Mouse (Mus musculus): ENCODE results near the gene Cflar.
A peak's percentile ranks its signal among the peaks of the same experiment; 100 is the strongest.
"Not testable (repeated sequence)": the region's sequence is repeated elsewhere in the genome, so short reads cannot be mapped to it uniquely, and the experiment has no call there.

Cflar gene

GRCm38 (mm10) chr1:58711365-58712016 lies at the start of gene Cflar:
Cflar (plus strand) TSS chr1:58711508.
- peak in 1 of 2 experiments; percentile 47 for DNase-seq (ENCODE audit: low spot score in 2 of 2)

GRCm38 (mm10) chr1:58662671-58663070 lies 48.6 kb upstream of the Cflar start:
- not testable (repeated sequence) for DNase-seq (ENCODE audit: low spot score in 2 of 2)

- not testable (repeated sequence) for DNase-seq (ENCODE audit: low spot score in 2 of 2)
These were observed 47.9 kb upstream of the Cflar start for GRCm38 (mm10) chr1:58663365-58663764.

GRCm38 (mm10) chr1:58668191-58668590 lies 43.1 kb upstream of the Cflar start:
- no peak for DNase-seq (ENCODE audit: low spot score in 2 of 2)

GRCm38 (mm10) chr1:58669635-58670034 lies 41.7 kb upstream of the Cflar start:
- not testable (repeated sequence) for DNase-seq (ENCODE audit: low spot score in 2 of 2)

DNA sequence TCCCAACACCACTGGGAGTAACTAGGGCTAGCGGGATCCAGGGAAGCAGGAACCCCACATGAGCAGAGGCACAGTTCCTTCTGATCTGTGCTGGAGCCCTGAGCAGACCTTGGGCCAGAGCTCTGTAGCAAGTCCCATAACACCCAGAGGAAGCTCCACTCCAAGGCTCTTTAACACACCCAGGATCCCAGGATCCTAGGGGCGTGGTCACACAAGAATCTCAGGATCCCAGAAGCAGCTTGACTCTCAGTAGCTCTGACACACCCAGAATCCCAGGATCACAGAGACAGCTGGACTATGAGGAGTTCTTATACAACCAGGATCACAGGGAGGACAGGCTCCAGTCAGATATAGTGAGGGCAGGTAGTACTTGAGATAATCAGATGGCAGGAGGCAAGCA lies 39.2 kb upstream of the Cflar start:
- no peak for DNase-seq (ENCODE audit: low spot score in 2 of 2)

GRCm38 (mm10) chr1:58675011-58675410 lies 36.3 kb upstream of the Cflar start:
- DNase-seq (ENCODE audit: low spot score in 2 of 2), result no peak

DNA sequence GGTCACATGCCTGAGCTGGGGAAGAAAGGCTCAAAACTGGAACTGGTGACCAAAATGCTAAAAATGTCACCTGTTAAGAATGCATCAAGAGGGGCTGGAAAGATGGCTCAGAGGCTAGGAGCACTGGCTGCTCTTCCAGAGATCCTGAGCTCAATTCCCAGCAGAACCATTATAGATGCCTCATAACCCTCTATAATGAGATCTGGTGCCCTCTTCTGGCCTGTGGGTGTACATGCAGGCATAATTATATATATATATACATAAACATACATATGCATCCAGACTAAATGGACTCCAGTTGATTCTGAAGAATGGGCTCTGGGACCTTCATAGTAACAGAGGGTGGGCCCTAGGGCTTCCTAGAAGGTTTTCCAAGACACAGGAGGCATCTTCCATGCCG lies 33.7 kb upstream of the Cflar start:
- no peak for DNase-seq (ENCODE audit: low spot score in 2 of 2)

DNA sequence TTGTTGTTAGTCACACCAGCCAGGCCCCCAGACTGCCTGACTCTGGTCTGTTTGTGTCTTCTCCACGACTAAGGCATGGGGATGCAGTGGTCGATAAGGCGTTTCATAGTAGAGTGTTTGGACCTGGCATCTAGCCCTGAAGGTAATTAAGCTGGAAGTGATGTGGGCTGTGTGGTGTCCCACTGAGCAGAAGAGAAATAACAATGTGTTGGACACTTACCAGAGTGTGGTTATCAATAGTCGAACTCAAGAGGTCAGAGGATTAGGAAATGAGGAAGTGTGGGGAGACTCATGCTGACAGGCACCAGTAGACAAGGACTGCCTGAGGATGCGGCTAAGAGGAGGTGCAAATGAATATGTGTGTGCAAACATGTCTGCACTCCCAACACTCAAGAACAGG lies 32.9 kb upstream of the Cflar start:
- DNase-seq (ENCODE audit: low spot score in 2 of 2), result not testable (repeated sequence)

GRCm38 (mm10) chr1:58689426-58689825 lies 21.9 kb upstream of the Cflar start:
- no peak for DNase-seq (ENCODE audit: low spot score in 2 of 2)

DNA sequence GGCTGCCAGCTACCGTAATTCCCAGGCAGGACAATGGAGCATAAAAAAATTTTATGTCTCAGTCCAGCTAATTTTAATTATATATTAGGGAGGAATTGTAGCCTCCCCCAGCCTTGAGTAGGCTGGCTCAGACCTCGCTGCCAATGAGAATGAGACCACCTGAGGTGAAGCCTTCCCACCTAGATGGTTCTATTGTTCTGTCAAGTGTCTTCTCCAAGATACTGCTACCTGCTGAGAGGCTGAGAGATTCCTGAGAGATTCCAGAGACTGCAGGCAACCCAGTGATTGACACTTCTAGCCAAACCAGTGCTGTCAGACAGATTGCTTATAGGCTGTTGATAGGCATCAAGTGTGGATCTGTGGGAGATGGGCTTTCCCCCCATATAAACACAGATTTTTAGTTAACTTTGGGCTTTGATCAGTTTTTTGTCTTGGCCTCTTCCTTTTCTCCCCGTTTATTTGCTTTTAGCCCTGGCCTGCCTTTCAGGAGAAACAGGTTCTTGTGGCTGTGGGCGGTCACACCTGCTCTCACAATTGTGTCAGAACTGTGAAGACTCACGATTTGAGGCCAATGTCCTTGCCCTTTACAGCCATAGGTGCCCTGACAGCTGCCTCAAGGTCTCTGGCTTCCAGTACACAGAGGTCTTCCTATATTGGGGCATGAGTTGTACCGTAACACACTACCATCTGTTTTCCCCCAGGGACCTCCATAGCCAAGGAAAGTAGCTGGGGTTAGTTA lies 21.1 kb upstream of the Cflar start:
- DNase-seq (ENCODE audit: low spot score in 2 of 2), result no peak

GRCm38 (mm10) chr1:58690834-58691488 lies 20.3 kb upstream of the Cflar start:
- DNase-seq (ENCODE audit: low spot score in 2 of 2), result not testable (repeated sequence)

GRCm38 (mm10) chr1:58691718-58692117 lies 19.6 kb upstream of the Cflar start:
- not testable (repeated sequence) for DNase-seq (ENCODE audit: low spot score in 2 of 2)

GRCm38 (mm10) chr1:58693696-58694095 lies 17.6 kb upstream of the Cflar start:
- DNase-seq (ENCODE audit: low spot score in 2 of 2), result no peak

DNA sequence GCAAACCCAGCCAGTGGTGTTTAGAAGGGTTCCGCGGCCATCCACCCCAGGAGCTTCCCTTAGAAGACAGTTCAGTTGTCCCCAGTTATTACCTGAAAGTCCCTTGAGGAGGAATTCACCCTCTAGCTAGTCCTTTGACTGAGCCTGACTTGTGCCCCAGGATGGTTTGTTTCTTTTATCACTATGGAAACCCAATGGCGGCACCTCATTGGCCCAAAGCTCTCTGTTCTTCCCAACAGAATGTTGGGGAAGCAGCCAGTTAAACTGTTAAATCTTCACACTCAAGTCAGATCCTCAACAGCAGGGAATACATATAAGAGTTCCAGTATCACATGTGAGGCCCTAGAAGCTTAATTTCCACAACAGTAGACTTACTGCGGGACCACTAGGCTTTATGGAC lies 15.5 kb upstream of the Cflar start, which contains the start of gene Als2cr12:
Als2cr12 (minus strand) TSS at position 180 of the 400 bp plus-strand sequence.
- DNase-seq (ENCODE audit: low spot score in 2 of 2), result not testable (repeated sequence)

DNA sequence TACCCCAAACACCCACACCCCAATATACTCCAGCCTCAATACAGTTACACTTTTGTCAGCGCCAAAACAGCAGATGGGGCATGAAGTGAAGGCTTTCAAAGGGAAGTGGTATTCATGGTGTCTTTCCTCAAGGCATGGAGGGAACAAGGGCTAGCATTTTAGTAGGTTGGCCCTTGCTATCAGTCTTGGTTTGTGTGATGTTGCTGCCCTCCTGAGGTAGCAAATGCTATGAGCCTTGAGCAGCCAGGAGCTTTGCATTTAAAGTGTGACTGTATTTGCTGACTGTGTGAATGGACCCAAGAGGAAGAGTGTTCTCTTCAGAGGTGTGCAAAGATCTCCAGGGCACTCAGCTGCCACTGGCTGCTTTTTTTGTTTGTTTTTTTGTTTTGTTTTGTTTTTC lies 13.7 kb upstream of the Cflar start:
- DNase-seq (ENCODE audit: low spot score in 2 of 2), result peak in 1 of 2 experiments; percentile 49

- DNase-seq (ENCODE audit: low spot score in 2 of 2), result no peak
These were observed 12.5 kb upstream of the Cflar start for GRCm38 (mm10) chr1:58698781-58699180.

DNA sequence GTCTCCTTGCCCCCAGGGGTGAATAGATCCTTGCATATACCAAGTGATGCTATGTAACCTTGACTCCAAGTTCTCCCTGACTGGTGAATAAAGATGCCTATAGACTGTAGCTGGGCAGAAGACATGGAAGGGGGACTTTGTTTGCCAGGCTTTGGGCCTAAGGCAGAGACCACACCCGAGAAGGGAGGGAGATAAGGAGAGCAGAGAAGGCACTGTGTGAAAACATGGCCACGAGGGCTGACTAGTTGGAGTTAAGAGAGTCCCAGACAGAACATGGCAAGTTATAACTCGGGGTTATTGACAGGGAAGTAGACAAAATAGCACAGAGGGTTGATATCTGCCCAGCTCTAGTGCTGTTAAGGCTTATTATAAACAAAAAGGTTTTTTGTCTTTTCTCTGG lies 11.3 kb upstream of the Cflar start:
- DNase-seq (ENCODE audit: low spot score in 2 of 2), result no peak

DNA sequence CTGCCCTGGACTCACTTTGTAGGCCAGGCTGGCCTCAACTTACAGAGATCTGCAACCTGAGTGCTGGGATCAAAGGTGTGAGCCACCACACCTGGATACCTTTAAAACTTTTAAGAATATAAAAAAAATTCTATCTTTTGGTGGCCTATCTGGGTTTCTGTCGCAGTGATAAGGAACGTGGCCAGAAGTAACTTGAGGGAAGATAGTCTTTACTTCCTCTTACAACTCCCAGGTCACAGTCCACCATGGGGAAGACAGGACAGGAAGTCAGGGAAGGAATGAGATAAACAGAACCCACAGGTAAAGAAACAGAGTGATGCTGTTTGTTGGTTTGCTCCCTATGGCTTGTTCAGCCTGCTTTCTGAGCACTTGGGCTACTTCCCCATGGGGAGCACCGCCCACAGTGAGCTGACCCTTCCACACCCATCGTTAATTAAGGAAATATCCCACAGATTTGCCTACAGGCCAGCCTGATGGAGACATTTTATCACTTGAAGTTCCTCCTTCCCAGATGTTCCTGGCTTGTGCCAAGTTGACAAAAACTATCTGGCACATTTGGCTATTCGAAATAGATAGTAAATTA lies 10.6 kb upstream of the Cflar start:
- not testable (repeated sequence) for DNase-seq (ENCODE audit: low spot score in 2 of 2)

DNA sequence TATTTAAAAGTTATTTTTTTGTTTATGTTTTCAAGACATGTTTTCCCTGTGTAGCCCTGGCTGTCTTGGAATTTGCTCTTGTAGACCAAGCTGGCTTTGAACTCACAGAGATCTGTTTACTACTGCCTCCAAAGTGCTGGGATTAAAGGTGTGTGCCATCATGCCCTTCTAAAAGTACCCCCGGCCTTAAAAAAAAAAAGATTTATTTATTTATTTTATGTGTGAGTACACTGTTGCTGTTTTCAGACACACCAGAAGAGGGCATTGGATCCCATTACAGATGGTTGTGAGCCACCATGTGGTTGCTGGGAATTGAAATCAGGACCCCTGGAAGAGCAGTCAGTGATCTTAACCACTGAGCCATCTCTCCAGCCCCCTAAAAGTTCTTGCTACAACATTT lies 1.3 kb upstream of the Cflar start:
- DNase-seq (ENCODE audit: low spot score in 2 of 2), result not testable (repeated sequence)

- no peak for DNase-seq (ENCODE audit: low spot score in 2 of 2)
These were observed 470 bp upstream of the Cflar start for GRCm38 (mm10) chr1:58710711-58711364.
